Mouse (Mus musculus) spleen, adult 18-20 months (tissue): Measurements from ENCODE around the gene Atxn1.

ENCODE experiments used
- DNase-seq, 2 experiments: peaks; one replicate each; pipeline ENCODE4 v3.0.0; 2022; ENCODE audit warnings: mixed read lengths in 2 of 2

Atxn1 gene

DNA sequence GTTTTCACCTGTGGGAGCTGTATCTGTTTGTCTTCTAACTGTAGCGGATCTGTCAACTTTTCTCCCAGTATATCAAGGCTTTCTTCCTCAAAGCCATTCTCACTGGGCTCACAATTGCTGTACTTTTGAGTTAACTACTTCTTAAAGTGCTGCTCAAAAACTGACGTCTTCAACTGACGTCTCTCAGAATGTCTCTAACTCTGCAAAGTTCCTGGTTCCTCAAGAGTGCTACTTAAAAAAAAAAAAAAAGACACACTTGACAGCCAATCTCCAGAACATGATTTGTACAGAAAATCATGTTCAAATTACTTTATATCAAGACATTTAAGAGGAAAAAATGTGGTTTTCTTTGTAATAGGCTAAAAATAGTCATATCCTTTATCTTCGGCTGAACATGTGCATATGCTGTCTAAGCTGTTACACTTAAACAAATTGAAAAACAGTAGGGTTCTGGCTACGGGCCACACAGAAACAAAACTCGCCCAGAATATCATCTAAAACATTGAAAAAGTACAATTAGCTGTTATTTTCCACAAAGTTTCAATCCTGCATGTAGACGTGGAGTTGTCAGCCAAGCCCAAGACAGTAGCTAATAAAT lies 249.1 kb downstream of the Atxn1 start:
- no peak for DNase-seq

DNA sequence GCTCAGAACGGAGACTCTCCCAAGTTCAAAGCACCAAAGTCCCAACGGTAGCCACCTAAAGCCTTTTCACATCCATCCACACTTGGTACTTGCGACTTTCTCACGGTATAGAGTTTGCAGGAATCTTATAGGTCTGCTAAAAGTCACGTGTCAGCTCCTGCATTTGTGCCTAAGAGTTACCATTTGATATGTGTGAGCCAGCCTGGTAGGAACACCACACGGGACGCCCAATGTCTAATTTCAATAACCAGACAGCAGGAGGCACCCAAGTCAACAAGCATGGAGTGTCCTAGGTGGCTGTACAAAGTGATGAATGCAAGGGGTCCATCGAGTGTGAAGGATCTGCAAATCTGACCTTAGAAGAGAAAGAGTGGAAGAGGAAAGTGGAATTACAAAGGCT lies 254.8 kb downstream of the Atxn1 start:
- DNase-seq: no peak

DNA sequence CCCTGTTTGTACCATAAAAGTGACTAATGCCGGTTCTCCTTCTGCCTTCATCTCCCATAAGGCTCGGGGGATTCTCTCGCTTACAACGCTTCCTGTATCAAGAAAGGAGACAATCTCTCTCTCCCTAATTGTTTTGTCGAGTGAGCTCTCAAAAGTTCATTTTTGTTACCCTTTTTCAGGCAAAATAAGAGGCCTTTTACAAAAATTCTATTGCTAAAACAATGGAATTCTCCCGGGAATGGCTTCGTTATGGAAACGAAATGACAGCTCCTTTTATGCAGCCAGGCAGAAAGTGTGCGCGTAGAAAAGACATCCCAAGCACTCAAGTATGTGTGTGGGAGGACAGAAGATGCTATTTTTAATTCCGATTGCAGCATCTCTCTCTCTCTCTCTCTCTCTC lies 255.4 kb downstream of the Atxn1 start:
- DNase-seq: no peak

DNA sequence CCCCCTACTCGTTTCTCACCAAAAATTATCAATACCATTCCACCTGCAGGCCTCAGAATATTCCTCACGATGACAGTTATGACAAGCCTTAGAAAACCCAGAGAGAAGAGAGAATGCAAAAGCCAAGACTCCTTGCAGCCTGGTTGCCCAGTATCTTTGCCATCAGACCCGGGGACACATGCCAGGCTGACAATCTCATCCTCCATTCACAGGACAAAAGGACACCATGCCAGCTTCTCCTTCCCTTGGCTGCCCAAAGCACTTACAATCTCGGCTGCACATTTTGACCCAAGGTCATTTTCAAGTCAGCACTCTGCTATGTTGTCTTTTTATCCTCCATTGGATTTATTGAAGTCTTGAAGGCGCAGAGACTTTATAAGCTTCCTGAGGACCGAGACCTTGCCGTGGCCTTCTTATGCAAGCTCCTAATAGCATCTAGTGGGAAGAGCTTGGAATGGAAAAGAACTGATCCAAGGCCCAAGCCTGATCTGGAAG lies 263.5 kb downstream of the Atxn1 start:
- DNase-seq: no peak

GRCm38 (mm10) chr13:45698982-45699381 lies 265.8 kb downstream of the Atxn1 start:
- DNase-seq: no peak

DNA sequence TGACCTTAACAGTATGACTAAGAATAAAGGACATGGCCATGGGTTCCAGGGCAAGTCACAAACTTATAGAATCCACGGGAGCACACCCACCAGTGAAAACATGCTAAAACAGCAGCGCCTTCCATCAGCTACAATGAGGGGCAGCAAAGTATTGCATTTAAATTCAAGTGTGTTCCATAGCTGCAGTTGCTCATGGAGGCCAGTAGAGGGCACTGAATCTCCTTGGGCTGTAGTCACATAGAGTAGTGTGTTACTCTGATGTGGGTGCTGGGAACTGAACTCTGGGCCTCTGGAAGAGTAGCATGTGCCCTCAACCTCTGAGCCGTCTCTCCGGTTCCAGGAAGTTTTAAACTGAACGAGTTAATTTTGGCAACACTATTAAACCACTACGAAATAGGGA lies 268.8 kb downstream of the Atxn1 start:
- no peak for DNase-seq

GRCm38 (mm10) chr13:45694921-45695437 lies 269.8 kb downstream of the Atxn1 start:
- no peak for DNase-seq

DNA sequence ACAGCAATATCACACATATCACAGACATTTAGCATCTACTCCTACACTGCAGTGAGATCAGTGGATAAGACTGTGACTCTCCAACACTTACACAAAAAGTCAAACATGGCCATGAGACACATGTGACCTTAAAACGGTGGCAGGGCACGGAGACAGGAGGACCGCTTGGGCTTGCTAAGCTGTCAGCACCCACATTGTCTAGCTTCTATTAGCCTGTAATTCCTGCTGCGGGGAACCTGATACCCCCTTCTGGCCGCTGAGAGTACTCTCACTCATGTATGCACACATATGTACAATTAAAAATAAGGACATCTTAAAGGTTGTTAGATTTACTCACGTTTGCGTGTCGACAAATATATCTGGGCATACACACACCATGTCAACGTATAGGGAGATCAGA lies 270.9 kb downstream of the Atxn1 start:
- no peak for DNase-seq

GRCm38 (mm10) chr13:45693534-45693933 lies 271.3 kb downstream of the Atxn1 start:
- DNase-seq: no peak

DNA sequence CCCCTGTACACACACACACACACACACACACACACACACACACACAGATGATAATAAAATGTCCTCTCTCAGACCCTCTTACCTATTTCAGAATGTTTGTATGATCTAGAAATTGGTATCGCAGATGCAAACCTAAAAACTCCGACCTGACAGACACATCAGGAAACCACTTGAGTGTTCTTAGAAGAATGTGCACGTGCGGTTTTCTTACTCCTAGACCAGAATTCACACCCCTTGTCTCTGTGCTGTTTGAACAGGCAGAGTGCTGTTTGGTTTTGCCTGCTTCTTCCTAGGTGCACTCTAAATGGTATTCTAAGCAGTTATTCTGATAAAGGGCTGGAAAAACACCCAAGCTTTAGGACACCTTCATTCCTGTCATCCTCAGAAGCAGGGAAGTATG lies 271.7 kb downstream of the Atxn1 start:
- DNase-seq: no peak

DNA sequence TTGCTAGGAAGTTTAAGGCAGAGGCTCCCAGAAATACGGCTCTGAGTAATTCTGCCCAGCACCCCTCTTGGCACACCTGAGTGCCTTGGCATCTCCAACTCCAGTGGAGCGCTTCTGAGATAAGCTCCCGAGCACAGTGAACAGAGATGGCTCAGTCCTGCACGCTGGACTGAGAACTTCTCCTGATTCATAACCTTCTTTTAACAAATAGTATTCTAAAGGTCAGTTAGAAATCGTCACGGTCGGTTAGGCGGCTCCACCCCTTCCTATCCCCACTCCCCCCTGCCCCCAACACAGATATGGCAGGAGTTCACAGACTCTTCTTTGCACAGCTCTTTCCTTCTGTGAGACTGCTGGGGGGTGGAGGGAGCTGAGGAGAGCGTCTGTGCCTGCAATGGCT lies 272.4 kb downstream of the Atxn1 start:
- DNase-seq: no peak

GRCm38 (mm10) chr13:45690426-45690825 lies 274.4 kb downstream of the Atxn1 start:
- no peak for DNase-seq

DNA sequence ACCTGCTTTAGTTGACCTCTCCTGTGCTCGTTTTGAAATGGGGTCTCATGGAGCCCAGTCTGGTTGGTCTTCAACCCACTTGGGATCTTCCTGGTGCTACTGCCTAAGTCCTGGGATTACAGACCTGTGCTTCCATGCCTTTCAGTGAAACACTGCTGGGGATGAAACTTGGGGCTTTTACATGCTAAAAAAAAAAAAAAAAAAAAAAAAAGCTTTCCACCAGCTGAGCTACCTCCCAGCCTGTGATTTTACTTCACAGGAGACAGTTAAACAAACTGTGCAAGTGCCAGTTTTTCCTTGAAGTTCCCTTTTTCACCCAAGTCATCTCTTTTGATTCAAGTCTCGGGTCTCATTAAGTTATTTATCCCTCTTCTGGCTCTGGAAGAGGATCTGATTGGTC lies 275.9 kb downstream of the Atxn1 start:
- no peak for DNase-seq

GRCm38 (mm10) chr13:45687581-45687980 lies 277.2 kb downstream of the Atxn1 start:
- no peak for DNase-seq

DNA sequence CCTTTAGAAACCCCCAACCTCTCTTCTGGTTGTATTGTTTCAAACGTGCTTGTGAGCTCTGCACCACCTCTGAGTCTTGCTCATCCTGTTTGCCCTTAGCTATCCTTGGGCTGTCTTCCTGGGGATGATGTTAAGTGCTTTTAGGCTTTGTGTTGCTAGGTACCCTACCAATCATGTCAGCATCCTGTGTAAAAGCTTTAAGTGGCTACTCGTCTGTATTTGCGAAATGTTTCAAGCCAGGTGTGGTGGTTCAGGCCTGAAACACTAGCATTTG lies 278.6 kb downstream of the Atxn1 start:
- no peak for DNase-seq

DNA sequence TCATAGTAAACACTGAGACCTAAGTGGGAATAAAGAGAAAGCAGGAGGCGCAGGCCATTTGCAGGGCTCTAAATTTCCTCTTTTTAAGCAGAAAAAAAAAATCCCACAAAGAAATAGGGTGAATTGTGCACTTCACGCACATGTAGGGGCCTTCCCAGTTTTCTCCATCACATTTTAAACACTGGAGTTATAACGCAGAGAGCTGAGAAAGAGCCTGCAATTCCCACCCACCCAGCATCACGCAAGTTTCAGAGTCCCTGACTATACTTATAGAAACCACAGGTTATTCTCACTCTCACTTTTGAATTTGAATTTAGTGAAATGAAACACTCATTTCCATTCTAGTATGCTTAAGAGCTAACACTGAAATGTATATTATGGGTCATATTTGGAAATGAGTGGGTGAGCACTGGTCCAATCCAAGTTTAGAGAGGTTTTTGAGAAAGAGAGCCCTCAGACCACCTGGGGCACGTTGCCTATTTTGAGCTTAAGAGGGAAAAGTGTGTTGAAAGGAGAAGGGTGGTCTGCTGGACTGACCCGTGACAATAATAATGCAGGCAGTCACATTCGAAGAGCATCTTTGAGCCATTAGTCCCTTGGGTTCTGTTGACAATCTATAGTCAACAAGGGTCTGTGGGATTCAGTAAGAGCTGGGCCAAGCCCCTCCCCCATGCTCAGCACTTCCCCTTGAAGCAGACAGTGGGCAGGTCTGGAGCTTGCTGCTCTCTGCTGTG lies 279.1 kb downstream of the Atxn1 start:
- DNase-seq: no peak

- no peak for DNase-seq
Measured at GRCm38 (mm10) chr13:45684891-45685311, 279.9 kb downstream of the Atxn1 start.

GRCm38 (mm10) chr13:45683991-45684390 lies 280.8 kb downstream of the Atxn1 start:
- DNase-seq: no peak

GRCm38 (mm10) chr13:45681196-45681595 lies 283.6 kb downstream of the Atxn1 start:
- DNase-seq: no peak

- no peak for DNase-seq
Measured at GRCm38 (mm10) chr13:45680651-45681050, 284.2 kb downstream of the Atxn1 start.

- DNase-seq: no peak
Measured at GRCm38 (mm10) chr13:45679096-45679495, 285.7 kb downstream of the Atxn1 start.

DNA sequence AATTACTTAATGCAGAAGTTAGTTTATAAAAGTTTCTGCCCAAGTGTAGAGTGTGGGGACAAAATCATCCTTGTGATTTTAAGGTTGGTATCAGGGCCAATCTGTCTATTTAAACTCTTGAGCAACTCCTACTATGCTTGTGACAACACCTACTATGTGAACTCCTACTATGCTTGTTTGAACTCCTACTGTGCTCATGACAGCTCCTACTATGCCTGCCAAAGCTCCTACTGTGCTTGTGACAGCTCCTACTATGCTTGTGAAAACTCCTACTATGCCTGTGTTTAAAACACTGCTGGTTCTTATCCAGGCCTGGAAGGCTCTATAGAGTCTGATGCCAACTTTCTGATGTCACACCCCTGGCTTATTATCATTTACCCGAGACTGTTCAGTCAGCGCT lies 292.2 kb downstream of the Atxn1 start:
- no peak for DNase-seq

- no peak for DNase-seq
Measured at GRCm38 (mm10) chr13:45669969-45670368, 294.8 kb downstream of the Atxn1 start.

- no peak for DNase-seq
Measured at GRCm38 (mm10) chr13:45662852-45663251, 302.0 kb downstream of the Atxn1 start.

DNA sequence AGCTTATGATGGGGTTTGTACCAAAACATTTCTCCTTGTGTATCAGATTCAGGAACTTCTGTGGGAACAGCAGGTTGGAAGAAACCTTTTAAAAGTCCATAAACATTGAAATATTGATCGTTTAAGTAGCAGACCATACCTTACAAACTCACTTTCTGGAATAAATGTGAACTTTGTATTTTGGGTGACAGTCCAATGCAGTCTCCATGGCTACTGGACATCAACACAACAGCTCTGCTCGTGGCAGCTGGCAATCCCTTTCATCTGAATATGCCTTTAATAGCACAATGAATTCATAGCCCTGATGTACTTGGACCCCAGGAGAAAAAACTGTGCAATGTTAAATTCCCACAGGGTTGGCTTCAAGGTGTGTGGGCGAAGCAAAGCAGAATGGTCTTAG lies 302.6 kb downstream of the Atxn1 start:
- DNase-seq: no peak
